Comparison of ENCODE assay signal across 21 mouse cellular contexts in genomic region chr6:50321739-50322138, GRCm38 (mm10). TPM values are rescaled to one million over a fixed set of nuclear protein-coding genes. Genes with fewer than 3 reads are reported as not detected.
A peak's percentile ranks its signal among the peaks of the same experiment; 100 is the strongest.
DNase-seq lines count a peak whose midpoint lies in the region; TF ChIP-seq lines count a peak whose summit lies in the region.
"Had no signal": no experiment of that assay in that cellular context is flagged by ENCODE, and none has a peak within 500 bp of the region (broad histone marks: within the 10 kb centered on the region; RNA-seq: fewer than 3 reads in every experiment).

No protein-coding gene starts in this region.

- 87% methylated on average over 6 of the region's 6 CpGs for WGBS in olfactory bulb, adult 2 months

- TF ChIP-seq CTCF in gastrocnemius, adult 2 months (IDR thresholded peaks at IDR 0.05) = no peak
- TF ChIP-seq CTCF in olfactory bulb, adult 2 months (IDR thresholded peaks at IDR 0.05; ENCODE audit: insufficient read depth, low read depth, low read length) = no peak

- no peak overlapping the region for H3K4me3 ChIP-seq in gastrocnemius, adult 2 months
- H3K4me3 ChIP-seq in olfactory bulb, adult 2 months (ENCODE audit: insufficient read depth, low read depth, low read length) = no peak overlapping the region
- H3K4me3 ChIP-seq: embryonic facial prominence, embryonic 12.5 days; limb, embryonic 13.5 days; megakaryocyte, embryonic 14.5 days; midbrain, embryonic 12.5 days; myocyte; neural tube, embryonic 13.5 days; stomach, embryonic 15.5 days had no signal

- peaks cover 31% of the 10 kb centered on the region for H3K4me1 ChIP-seq in olfactory bulb, adult 2 months (ENCODE audit: control insufficient read depth, insufficient read depth, low read length)
- H3K4me1 ChIP-seq: stomach, embryonic 15.5 days had no signal

- peak overlapping the region; percentile 9; the same call in 1 of the 2 replicates for H3K27ac ChIP-seq in gastrocnemius, adult 2 months
- peak overlapping the region; percentile 89 for H3K27ac ChIP-seq in olfactory bulb, adult 2 months (ENCODE audit: insufficient read depth, low read depth, low read length)
- H3K27ac ChIP-seq: embryonic facial prominence, embryonic 12.5 days; kidney, postnatal 0 days; limb, embryonic 13.5 days; midbrain, embryonic 12.5 days; neural tube, embryonic 13.5 days; stomach, embryonic 15.5 days had no signal

- intact Hi-C loops in gastrocnemius, adult 2 months (cut with DNase I) = no loop called here

- no peak for TF ChIP-seq POLR2A in olfactory bulb, adult 2 months (IDR thresholded peaks at IDR 0.05; ENCODE audit: insufficient read depth, low read depth, low read length)

- DNase-seq in gastrocnemius, adult 2 months = no peak
- DNase-seq in gastrocnemius, adult 8-10 months (ENCODE audit: low spot score in 2 of 2) = no peak
- DNase-seq in thymus, postnatal 0 days (ENCODE audit: low spot score) = peak; percentile 58
- DNase-seq in thymus, adult 18-20 months = no peak
- DNase-seq in T-cell, adult 2 months (ENCODE audit: low spot score) = peak; percentile 23
- no peak for DNase-seq in adrenal gland, adult 2 months
- DNase-seq: adrenal gland, adult 8-10 months; cerebellum, adult 8-10 months; cerebellum, postnatal 25 days; gastrocnemius, postnatal 10 days; kidney, adult 8-10 months; lung, postnatal 4 days had no signal

RNA-seq across cellular contexts. Expression of gene Gsdme, which starts 58.1 kb away (rescaled TPM):
- total RNA-seq in gastrocnemius, adult 2 months (2021) = under 1 TPM; 0.26 to 0.70 TPM
- total RNA-seq in gastrocnemius, adult 8-10 months (2022) = under 1 TPM; 0.31 to 0.48 (median 0.37) TPM
- 19.1 and 23.8 TPM in 2 replicates for polyA plus RNA-seq in thymus, postnatal 0 days (2015; fragmentation: Nextera tagmentation; extraction: Ambion mirVana)
- not detected in 2 replicates for polyA plus RNA-seq in olfactory bulb, adult 2 months (2012; ENCODE audit: insufficient read depth, insufficient read length, low replicate concordance, missing spikeins)
- 1 to 10 TPM; 1.2 to 3.7 TPM for total RNA-seq in adrenal gland, adult 2 months (2021)
- polyA plus RNA-seq in adrenal gland, adult 2 months (2012; rRNA removed) = 0.28 and 0.64 TPM in 2 replicates

Comparison
In these comparisons a context has a peak if more than half of its experiments do, and no peak if none do; other contexts are left out.
1. DNase-seq: peak in thymus, postnatal 0 days (single experiment) and T-cell, adult 2 months (single experiment); none in gastrocnemius, adult 2 months (single experiment), gastrocnemius, adult 8-10 months (0 of 2), thymus, adult 18-20 months (0 of 2) and adrenal gland, adult 2 months (single experiment).